Mouse (Mus musculus) c-Kit-positive CD71-positive TER-119-negative erythroid progenitor cells, embryonic 14.5 days (primary cell): ENCODE data around the gene Ptrh1.

Source experiments
- DNase-seq: peaks from one replicate; pipeline ENCODE4 v3.0.0-alpha.2; 2013; ENCODE audit warnings: low read depth

Ptrh1 gene

DNA sequence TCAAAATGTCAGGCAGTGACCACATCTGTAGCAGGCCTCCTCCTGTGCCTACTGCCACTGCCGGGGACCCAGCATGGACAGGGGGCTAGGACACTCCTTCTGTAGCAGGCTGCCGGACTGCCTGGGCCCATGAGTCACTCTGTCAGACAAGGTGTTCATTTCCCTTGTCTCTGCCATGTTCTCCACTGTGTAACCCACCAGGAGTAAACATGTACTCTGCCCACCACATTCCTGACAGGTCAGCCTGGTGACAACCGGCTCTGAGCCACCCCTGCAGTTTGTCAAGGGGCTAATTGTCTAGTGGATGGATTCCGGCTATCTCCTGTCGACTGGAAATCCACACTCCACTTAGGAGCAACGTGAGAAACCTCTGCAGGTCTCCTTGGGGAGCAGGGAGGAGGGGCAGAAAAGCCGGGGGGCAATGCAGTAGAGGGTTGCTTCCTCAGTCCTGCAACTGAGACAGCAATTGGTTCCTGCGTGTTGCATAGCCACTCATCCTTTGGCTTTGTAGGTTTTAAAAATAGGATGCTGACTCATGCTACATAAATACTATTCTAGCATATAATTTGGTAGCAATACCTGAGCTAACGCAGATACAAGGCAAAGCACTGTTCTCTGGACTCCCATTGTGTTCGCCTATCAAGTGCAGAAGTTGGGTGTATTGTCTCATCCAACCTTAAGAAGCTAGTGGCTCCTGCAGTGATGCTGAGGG lies 22.8 kb downstream of the Ptrh1 start:
- DNase-seq, result no peak

DNA sequence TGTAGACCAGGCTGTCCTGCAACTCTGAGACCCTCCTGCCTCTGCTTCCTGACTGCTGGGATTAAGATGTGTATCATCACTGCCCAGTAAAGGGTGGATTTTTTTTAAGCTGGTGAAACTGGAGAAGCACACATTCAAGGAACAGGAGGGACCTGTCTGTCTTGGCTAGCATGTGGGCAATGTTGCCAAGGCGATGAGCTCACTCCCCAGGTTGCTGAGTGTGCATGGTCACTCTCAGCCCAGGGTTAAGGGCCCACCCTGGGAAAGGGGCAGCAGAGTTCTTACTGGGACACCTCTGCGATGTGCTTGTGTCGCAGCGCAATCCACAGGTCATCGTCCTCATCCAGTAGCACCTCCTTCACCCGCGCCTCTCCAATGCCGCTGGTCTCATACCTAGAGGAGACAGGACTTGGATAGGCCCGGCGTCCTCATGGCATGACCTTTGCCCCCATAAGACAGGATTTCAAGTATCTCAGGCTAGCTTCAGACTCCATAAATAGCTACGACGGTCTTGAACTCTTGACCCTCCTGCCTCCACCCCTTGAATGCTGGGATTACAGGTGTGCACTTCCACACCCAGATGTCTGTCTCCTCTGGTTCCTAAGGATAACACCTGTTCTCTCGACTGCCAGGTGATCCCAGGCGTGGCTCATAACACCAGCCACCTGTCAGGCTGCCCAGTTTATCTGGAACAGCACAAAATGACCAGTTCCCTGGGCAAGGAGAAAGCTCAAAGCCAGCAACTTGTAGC lies 33.4 kb downstream of the Ptrh1 start:
- DNase-seq, result no peak

DNA sequence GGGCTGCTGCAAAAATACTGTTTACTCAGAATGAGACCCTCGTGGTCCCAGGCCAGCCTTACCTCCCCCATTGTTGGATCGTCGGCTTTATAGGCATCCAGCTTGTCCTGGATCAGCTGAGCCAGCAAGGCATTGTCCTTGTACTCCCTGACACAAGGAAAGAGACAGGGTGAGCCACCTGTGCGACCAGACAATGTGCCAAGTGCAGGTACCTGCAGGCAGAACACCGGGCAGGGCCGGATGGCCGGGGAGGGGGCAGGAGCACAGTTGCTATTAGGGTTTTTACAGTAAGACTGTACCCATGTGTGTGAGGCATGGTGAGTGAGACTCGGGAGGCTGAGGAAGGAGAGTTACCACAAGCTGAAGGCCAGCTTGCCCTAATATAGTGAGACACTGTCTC lies 36.4 kb downstream of the Ptrh1 start:
- no peak for DNase-seq

DNA sequence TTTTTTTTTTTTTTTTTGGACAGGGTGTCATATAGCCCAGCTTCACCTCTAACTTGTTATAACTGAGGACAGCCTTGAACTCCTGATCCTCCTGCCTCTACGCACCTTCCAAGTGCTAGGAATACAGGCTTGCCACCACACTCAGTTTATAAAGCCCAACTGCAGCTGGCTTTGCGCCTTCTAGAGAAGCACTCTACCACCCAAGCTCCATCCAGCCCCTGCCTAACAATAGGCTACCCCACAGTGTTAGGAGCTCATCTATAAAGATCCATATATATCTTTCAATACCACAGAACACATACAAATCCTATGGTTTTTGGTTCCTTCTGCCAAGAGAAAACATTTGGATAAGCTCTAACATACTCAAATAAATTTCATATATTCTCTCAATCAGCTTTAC lies 40.9 kb downstream of the Ptrh1 start:
- no peak for DNase-seq

DNA sequence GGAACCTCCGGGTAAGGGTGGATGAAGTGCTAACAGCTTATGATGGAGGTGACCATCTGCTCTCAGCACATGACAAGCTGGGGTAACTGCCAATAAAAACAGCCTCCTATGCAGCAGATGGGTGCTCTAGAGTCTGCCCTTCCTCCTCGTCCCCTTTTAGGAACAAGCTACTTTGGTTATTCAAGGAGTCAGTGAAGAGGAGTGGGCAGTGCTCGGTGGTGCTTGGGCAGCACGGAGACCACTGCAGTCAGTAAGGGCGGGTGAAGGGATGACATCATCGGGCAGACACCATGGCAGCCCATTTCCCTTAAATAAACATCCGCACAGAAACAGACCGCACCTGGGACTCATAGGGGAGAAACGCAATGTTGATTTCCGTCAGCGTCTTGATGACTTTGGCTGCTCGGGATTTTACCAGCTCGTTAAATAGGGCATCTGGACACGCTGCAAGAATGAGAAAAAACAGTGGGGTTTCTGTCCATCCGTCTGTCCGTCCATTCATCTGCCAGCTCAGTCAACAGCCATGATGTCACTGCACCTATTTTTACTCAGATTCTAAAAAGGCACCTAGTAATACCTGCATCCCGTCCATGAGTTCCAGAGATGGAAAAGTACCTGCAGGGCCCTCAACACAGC lies 41.5 kb downstream of the Ptrh1 start:
- no peak for DNase-seq

DNA sequence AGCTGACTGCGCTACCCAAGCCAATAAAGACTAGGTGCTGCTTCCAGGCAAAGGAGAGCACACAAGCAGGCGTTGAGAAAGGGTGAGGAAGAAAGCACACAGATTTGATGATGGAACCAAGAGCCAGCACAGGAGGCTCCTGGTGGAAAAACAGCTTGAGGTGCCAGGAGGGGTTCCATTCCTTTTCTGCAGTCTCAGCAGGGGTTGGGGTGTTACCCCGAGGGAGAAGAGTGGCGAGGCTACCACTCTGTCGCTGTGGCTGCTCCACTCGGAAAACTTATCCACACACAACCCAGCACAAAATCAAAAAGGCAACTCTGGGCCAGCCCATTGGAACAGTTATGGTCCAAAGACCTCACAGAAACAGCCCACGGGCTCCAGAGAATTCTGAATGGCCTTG lies 42.0 kb downstream of the Ptrh1 start:
- DNase-seq, result no peak

DNA sequence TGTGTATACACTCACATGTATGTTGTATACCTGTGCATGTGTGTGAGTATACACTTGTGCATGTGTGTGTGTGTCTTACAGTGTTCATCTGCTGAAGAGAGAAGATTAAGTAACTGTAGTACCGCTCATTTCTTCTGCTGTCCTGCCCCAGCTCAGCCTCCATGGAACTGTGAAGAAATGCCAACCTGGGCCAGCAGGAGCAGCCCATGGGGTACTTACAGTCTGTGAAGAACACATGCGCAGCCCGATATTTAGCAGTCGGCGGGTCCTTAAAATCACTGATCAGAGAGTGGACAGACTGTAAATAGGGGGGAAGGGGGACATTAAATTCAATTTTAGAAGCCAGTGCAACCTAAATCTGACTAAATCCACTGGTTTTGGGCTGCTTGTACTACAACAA lies 42.6 kb downstream of the Ptrh1 start:
- DNase-seq, result no peak

DNA sequence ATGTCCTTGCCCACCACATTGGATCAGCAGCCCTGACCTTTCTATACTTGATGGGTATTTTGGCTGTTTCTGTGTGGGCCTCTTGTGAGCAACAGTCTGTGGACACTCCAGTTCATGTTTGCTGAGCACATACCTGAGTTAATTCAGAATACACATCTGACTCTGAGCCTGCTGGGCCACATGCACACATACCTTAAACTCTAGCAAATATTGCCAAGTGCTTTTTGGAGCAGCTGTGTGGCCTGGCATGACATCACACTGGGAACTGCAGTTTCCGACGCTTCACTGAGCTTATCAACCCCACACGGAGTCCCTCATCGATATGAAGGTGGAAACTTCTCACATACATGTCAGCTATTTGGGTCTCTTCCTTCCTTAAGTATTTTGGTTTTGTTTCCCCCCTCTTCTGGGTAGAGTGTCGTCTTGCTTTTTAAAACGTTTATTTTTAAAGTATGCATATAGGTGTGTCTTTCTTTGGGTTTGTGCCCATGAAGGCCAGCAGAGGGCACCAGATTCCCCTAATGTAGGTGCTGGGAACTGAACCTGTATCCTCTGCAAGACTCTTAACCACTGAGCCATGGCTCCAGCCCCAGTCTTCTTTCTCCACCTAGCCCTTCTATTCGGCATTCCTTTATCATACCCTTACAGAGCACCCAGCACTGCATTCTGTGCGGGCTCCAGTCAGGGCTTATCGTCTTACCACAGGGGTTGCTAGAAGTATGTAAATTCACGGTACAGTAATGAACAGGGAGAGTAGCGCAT lies 45.6 kb downstream of the Ptrh1 start:
- peak; percentile 46 for DNase-seq

DNA sequence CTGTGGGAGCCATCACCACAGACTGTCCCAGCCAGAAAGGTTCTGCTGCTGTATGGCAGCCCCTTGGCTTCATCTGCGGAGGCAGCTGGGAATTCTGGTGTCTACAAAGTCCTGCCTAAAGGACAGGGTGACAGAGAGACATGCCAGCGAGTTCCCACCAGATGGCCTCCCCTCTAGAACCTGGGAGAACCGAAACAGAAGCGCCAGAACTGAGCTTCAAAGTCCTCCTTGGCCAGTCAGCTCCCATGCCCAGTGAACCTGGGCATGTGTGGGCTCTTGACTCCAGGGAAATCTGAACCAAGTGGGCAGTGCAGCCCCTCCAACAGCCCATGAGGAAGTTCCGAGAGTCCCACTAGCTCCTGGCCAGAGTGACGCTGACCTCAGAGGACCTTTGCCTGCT lies 47.1 kb downstream of the Ptrh1 start:
- DNase-seq, result no peak

DNA sequence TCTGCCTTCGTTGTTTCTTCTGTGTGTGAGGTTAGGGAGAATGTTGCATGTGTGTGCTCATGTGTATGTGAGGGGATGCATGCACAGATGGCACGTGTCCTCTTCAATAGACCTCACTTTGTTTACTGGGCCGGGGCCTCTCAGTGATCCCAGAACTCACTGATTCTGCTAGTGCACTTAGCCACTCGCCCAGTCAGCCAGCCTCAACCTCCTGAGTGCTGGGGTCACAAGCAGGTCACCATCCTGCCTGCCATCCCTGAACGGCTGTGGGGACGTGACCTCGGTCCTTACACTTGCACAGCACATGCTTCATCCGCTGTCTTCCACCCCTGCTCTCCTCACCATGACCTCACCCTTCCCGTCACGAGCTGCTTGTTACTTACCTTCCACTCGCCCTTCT lies 47.6 kb downstream of the Ptrh1 start:
- DNase-seq, result no peak

DNA sequence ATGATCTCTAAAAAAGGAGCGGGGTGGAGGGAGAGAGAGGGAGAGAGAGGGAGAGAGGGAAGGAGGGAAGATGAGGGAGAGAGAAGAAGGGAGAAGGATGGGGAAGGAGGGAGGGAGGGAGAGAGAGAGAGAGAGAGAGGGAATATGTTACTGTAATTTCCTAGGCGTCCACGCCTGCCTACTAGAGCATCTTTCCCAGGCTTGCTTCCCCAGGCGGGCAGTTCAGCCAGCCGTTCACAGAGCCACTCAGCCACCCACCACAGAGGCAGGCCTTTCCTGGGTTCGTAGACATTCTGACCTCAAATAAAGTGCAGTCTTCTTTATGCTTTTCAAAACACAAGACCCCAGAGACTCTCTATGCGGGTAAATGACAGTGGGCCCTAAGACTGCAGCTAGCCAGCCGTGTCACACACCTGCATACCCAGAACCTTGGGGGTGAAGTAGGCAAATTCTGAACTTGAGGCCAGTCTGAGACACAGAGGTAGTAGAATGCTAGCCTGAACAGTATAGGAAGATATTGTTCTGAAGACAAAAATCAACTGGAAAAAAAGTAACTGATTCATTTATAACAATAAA lies 48.1 kb downstream of the Ptrh1 start:
- no peak for DNase-seq

DNA sequence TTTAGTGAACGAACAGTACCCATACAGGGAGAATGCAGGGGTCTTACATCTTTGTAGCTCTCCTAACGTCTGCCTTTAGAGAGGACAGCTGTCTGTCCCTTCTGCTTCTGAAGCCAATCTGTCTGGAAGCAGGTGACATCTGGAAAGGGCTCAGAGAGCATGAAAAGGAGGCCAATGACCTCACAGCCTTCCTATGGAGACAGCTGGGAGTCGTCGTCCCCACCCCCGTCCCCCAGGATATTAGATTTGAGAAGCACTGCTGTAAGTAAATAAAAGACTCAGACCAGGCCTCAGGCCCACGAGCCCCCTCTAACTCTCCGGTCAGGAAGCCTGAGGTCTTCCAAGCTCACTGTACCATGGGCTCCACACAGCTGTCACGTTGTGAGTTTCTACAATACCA lies 48.6 kb downstream of the Ptrh1 start:
- DNase-seq, result no peak

DNA sequence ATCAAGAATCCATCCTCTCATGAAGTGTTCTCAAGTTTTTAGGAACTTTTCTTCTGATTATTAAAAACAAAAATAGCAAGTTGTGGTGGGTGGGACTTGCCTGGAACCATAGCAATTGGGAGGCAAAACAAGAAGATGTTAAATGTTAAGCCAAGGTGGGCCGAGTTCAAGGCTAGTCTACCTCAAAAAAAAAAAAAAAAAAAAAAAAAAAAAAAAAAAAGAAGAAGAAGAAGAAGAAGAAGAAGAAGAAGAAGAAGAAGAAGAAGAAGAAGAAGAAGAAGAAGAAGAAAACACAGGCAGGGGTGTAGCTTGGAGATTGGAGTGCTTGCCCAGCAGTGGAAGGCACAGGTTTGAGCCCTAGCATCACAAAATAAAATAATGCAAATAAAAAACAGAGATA lies 49.2 kb downstream of the Ptrh1 start:
- DNase-seq, result no peak

DNA sequence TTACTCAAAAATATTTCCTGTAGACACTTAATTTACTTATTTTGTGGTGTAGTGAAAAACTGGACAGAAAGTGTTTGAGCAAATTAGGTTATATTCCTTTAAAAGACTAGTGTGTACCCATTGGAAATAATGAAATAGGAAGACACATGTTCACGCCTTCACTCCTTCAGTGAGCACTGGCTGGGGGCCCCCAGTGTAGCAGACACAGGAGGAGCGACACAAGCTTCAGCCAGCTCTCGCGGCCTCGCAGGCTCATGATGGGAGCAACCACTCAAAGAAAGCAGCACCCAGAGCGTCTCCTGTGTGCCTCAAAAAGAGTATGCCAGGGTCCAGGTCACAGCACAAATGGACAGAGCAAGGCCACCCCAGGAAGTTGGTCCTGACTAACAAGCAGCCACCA lies 50.2 kb downstream of the Ptrh1 start:
- DNase-seq, result no peak
